Mouse (Mus musculus) mouse trophoblast stem cell (cell line): ENCODE measurements around the gene Pdcd6ip.
"Not testable (repeated sequence)": the region's sequence is repeated elsewhere in the genome, so short reads cannot be mapped to it uniquely, and the experiment has no call there.

ENCODE experiments used
- in situ Hi-C, 2 experiments: fragments of 300-500 bp; cut with MseI, MboI; formaldehyde crosslinking; loops; 2 replicates in 1 of 2; 3 replicates in 1 of 2; pipeline ENCODE4 v1.15.1; 2025

The Pdcd6ip gene

DNA sequence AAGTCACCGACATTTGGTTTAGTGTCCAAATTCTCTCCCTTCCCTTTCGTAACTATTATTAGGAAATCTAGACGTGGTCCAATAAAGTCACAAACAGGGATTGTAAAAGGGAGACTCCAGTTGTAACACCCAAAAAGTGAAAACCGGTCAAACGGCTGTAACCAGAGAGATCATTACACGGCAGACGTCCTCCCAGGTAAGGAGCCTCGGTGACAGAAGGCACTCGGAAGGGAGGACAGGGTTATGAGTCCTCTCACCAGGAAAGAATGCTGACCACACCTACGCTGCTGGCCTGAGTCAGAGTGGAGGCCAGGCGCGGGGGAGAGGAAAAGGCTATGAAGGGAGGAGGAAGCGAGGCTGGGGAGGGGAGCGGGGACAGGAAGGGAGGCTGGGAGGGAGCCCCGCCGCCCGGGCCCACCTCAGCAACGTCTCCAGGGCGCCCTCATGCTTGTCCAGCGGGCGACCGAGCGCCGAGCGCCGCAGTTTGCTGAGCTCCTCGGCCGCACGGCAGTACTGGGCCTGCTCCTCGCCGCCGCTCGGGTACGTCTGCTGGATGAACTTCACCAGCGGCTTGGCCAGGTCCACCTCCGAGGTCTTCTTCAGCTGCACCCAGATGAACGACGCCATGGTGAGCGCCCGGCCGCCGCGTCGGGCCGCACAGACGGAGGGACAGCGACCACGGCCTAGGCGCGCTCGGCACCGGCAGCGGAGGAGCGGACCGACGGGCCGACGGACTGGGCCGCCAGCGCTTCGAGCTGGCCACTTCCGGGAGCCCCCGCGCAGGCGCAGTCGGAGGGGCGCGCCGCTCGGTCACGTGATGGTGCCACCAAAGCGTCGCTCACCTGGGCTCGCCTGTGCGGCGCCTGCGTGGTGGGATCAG, at the start of gene Pdcd6ip:
Pdcd6ip (minus strand) TSS at position 779 of the 880 bp plus-strand sequence.
- in situ Hi-C loops, result no loop called here

- in situ Hi-C loops, result no loop called here
These were observed 48.0 kb upstream of the Pdcd6ip start for GRCm38 (mm10) chr9:113755888-113756719.

GRCm38 (mm10) chr9:113749356-113749755, 41.3 kb upstream of the Pdcd6ip start:
- in situ Hi-C loops, result no loop called here

- in situ Hi-C loops, result no loop called here
These were observed 35.2 kb upstream of the Pdcd6ip start for GRCm38 (mm10) chr9:113743291-113743690.

- in situ Hi-C loops, result no loop called here
These were observed 34.3 kb upstream of the Pdcd6ip start for GRCm38 (mm10) chr9:113742361-113742794.

GRCm38 (mm10) chr9:113741637-113742137, 33.6 kb upstream of the Pdcd6ip start:
- in situ Hi-C loops, result no loop called here

DNA sequence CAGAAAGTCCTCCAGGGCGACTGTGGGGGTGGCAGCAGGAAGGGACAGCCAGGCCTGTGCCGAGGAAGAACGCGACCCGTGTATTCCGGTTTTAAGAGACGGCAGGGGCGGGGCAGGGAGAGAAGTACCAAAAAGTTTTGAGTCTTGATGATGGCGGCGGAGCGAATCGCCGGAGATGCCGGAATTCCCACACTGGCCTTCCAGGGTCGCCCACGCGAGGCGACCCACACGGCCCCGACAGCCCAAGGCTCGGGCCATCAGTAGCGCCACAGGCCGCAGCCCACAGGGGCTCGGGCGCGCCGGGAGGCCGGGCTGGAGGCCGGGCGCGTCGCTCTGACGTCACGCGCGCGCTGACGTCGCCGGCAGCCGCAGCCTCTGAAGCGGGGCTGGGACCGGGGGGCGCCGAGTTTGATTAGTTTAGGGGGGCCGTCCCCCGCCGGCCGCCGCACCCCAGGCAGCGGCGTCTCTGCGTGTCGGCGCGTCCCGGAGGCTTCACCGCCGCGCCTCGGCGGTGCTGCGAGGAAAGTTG, 33.1 kb upstream of the Pdcd6ip start, which contains the start of gene Clasp2:
Clasp2 (plus strand) TSS at position 366 of the 529 bp plus-strand sequence.
- in situ Hi-C loops, result no loop called here

GRCm38 (mm10) chr9:113738941-113739340, 30.9 kb upstream of the Pdcd6ip start:
- in situ Hi-C loops, result no loop called here

DNA sequence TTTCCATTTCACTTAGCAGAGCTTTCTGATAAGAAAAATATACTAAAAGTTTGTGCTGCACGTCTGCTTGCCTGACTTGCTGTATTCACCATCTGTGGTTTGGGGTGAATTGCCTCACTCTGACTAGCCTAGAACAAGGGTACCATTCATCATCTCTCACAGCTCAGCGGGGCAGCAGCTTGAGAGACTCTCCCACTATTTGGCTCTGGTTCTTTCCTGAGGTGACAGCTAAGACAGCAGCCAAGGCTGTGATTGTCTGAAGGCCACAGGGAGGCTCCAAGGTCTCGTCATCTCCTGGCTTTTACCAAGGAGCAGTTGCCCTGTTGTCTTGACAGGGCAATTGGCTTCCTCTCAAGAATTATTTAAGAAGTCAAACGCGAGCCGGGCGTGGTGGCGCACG, 30.0 kb upstream of the Pdcd6ip start:
- in situ Hi-C loops, result no loop called here

DNA sequence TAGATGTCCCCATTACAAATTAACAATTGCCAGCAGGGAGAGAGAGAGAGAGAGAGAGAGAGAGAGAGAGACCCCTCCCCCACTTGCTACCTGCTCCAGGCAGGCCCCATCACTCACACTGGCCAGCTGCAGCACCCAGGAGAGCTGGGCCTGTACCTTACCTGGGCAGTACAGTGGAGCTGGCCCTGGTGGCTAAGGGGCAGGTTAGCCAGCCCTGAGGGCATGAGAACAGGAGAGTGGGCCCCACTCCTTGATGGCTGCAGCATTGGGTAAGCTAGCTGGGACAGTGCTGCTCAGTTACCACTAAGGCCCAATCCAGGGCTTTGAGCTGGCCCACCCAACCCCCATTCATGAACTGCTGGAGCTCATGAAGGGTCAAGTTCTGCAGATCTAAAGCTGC, 27.9 kb upstream of the Pdcd6ip start:
- in situ Hi-C loops, result no loop called here

DNA sequence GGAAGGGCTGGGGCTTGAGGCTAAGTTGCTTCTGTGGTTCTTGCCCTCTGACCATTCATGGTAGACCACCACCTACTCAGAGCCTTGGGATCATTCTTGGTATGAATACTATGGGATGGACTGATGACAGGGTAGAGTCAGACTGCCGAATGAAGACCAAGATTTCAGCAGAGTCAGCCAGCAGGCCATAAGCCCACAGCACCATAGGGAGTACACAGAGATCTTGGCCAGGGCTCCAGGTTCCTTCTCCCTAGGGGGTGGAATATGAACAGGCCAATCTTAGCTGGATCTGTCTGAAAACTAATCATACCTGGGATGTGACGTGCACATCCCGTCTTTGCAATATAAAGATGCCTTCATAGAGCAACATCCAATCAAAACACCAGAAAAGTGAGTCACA, 23.5 kb upstream of the Pdcd6ip start:
- in situ Hi-C loops, result no loop called here

DNA sequence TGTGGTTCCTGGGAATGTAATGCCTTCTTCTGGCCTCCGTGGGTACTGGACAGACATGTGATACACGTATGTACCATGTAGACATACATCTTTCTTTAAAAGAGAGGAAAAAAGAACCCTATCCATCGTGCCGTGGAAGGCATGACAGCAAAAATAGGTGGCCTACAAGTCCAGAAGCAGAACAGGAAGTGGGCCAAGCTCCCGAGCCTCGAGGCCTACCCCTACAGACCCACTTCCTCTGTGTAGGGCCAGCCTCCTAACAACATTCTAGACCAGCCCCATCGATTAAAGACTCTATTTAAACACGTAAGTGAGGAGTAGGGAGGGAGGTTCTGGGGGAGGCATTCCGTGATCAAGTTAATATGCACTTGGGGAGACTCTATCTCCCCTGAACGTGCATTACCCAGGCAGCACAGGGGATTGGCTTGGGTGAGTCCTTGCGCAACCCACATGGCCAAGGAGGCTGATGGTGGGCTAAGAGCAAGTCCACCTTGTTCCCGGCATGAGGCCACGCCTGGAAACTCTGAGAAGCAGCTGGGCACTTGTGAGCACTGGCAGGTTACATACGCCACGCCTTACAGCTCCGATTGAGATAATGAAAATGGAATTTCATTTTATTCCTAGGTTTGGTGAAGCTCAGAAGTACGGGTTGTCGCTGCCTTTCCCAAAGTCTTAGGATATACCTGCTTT, 19.1 kb upstream of the Pdcd6ip start:
- in situ Hi-C loops, result no loop called here

GRCm38 (mm10) chr9:113726131-113726530, 18.1 kb upstream of the Pdcd6ip start:
- in situ Hi-C loops, result no loop called here

DNA sequence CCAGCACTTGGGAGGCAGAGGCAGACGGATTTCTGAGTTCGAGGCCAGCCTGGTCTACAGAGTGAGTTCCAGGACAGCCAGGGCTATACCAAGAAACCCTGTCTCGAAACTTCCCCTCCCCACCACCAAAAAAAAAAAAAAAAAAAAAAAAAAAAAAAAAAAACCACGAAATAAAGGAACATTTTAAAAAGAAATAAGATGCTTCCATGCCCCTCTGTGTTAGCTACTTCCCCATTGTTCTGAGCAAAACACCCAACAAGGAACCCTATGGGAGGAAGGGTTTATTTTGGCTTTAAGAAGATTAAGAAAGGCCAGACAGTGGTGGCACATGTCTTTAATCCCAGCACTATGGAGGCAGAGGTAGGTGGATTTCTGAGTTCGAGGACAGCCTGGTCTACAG, 17.6 kb upstream of the Pdcd6ip start:
- in situ Hi-C loops, result not testable (repeated sequence)

DNA sequence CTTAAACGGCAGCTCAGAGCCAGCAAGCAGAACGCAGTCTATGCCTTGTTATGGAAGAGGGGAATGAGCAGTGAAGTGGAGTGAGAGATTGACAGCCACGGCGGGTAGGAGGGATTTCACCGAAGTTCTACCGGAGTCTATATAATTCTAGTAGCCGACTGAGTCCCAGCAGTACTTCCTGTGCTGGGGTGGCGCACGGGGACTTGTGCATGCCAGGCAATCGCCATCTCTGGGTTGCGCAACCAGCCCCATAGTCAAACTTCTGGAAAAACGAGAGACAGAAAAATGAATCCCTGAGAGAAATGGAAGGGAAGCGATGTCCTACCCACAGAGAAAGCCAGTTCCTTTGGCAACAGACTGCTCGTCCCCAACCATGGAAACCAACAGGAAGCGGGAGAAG, 16.6 kb upstream of the Pdcd6ip start:
- in situ Hi-C loops, result no loop called here

DNA sequence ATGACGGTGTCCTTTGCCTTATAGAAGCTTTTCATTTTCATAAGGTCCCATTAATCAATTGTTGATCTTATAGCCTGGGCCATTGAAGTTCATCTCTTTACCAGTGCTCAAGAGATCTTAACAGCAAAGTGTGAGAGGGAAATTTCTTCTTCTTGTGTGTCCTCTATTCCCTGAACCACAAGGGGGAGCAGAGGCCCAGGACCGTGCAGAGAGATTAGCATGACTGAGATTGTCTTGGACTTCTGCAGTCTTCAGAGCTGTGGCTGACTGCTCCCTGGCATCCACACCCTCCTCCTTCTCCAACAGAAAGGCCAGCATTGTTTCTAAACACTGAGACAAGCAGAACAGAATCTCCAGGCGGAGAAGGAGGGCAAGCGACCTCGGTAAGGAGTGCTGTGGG, 11.0 kb upstream of the Pdcd6ip start:
- in situ Hi-C loops, result no loop called here

DNA sequence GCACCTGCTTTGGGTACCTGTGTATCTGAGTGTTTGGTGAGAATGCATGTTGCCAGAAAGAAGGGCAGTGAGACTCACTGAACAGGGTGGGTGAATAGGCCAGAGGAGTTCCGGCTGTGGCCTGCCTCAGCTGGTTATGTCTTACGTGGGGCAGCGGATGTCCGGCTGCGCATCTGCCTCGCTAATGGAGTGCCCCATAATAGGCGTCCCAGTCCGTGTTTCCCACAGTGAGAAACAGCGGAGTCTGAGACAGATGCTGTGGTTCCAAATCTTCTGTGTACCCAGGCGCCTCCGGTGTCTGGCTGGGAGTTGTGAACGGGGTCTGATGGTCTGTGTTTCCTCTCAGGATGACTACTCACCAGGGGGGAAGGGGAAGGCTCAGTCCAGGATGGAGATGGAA, 2.8 kb upstream of the Pdcd6ip start:
- in situ Hi-C loops, result no loop called here

DNA sequence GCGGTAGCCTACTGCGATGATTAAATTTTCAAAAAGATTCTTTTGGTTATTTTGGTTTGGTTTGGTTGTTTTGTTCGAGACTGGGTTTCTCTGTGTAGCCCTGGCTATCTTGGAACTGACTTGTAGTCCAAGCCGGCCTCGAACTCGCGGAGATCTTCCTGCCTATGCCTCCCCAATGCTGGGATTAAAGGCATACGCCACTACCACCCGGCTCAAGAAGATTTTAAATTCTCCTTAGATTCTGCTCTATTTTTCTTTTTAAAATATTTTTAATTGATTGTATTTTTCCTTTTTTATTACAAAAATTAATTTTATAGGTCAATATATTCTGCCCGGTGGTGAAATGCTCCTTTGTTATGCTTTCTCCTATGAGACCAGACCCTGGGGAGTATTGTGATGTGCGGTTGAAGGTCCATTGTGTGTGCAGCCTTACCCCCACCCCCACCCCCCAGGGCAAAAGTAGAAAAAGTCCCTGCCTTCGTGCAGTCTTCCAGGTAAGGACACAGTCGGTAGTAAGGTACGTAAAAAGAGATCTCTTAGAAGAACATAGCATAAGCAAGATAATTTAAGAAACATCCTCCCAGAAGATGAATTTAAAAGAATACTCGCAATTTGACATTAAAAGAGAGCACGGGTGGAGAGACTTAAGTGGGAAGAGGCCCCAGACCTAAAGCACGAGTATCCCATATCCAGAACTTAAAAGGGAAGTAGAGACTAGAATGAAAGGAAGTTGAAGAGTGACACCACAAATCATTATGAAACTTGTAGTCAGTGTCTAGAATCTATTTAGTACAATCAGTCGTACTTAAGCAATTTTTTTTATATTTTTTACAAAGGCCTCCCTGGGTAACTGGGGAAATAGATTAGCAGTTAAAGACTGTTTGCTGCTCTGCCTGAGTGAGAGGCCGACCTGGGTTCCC, 562 bp upstream of the Pdcd6ip start:
- in situ Hi-C loops, result no loop called here

DNA sequence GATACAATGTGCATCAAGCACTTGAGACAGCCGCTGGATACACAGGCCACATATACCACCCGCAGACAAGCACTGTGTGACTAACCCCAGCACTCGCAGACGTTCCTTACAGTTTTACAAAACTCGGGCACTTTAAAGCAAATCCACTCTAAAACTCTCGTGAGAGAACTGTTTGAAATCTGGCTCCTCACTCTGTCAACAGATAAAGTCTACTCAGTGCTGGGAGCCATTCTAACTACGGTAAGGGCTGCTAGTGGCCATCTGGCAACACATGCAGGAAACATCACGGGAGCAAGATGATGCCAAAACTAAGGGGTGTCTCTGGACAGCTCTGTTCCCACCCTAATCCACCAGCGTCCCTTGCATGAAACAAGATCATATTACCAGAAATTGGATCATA, 1.2 kb downstream of the Pdcd6ip start:
- in situ Hi-C loops, result no loop called here

- in situ Hi-C loops, result no loop called here
These were observed 2.0 kb downstream of the Pdcd6ip start for GRCm38 (mm10) chr9:113706108-113706507.
